Mouse (Mus musculus) megakaryocyte-erythroid progenitor cell, adult 5 weeks (primary cell): ENCODE results near the gene Gm16427. TPM values are rescaled to one million over a fixed set of nuclear protein-coding genes. Genes with fewer than 3 reads are reported as not detected.

Experiments
- polyA plus RNA-seq: library from polyadenylated mRNA; stranded (reverse); fragments of >175 nt; gene quantifications from 2 replicates; pipeline ENCODE4 v1.2.3, GENCODE M21; 2012

The Gm16427 gene
- polyA plus RNA-seq, result not detected in 2 replicates

GRCm38 (mm10) chr5:93540100-93540499 is at the start of gene Gm16427:
Gene Gm16427 (minus strand): TSS chr5:93540200.

Other genes starting within 250 kb of the Gm16427 start
- not detected in 2 replicates for gene C87414, start 131.4 kb upstream of the Gm16427 start, polyA plus RNA-seq